Mouse (Mus musculus): ENCODE measurements around the gene Brap.
"Not testable (repeated sequence)": the region's sequence is repeated elsewhere in the genome, so short reads cannot be mapped to it uniquely, and the experiment has no call there.

The Brap gene

DNA sequence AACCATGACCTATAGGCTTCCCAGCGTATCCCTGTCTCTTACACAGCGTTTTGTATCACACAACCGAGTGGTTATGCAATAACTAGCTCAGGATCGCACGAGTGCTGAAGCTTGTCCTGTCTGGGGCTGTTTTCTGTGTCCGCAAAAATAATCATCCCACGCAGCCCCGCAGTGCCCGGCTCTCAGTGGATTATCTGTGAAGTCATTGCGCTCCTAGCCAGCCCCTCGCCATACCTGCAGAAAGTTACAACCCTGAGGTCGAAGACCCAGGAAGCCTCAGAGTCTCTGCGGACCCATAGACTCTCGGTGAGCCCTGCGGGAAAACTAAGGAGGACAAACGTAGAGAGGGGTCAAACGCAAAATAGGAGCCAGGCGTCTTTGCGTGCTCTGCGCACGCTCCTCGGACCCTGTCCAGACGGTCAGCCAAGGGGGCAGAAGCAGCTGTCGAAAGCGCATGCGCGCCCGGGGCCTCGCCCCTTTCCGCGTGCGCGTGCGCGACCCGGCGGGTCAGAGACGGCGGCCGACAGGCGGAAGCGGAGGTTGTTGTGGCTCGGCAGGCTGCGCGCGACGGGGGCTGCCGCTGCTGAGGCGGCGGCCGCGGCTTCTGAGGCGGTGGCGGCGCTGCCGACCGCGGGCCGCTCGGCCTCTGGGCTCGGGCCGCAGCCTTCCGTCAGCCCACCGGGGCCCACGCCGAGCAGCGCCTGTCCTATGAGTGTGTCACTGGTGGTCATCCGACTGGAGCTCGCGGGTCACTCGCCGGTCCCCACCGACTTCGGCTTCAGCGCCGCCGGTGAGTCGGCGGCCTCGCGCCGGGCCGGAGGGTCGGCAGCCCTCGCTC lies at the start of gene Brap, which contains the start of gene Acad10:
Gene Brap (plus strand): TSS at position 505 of the 838 bp plus-strand sequence.
Gene Acad10 (minus strand): TSS at position 456 of the 838 bp plus-strand sequence.
- DNase-seq (ENCODE audit: low read depth in 1 of 2, low spot score in 2 of 2), result peak; percentile 81 to 87

DNA sequence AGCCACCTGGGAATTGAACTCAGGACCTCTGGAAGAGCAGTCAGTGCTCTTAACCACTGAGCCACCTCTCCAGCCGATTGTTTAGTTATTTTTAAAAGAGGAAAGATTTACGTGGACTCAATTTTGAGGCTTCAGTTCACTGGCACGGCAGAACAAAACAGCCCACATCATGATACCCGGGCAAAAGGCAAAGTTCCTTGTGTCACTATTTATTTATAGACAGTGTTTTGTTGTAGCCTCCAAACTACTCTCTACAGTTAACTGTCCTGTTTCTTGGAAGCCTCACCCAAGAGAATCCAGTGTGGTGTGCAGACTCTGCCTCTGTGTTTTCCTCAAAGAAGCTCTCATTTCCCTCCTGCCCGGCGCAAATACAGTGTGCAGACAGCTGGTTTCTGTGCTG lies 48.3 kb upstream of the Brap start:
- DNase-seq (ENCODE audit: low read depth in 1 of 2, low spot score in 2 of 2), result no peak

DNA sequence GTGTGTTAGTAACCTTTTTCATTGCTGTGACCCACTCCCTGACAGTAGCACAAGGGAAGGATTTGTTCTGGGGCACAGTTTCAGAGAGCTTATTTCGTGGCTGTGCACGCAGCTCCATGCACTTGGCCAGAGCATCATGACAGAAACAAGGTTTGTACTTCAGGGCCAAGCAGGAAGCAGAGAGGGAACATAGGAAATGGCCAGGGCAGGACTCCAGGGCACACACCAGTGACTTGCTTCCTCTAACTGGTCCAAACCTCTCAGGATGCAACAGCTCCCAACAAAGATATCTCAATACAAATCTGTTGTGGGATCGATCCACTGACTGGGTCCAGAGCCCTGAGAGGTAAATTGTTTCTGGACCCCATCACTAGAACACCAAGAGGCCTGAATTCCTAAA lies 45.4 kb upstream of the Brap start:
- DNase-seq (ENCODE audit: low read depth in 1 of 2, low spot score in 2 of 2), result not testable (repeated sequence)

DNA sequence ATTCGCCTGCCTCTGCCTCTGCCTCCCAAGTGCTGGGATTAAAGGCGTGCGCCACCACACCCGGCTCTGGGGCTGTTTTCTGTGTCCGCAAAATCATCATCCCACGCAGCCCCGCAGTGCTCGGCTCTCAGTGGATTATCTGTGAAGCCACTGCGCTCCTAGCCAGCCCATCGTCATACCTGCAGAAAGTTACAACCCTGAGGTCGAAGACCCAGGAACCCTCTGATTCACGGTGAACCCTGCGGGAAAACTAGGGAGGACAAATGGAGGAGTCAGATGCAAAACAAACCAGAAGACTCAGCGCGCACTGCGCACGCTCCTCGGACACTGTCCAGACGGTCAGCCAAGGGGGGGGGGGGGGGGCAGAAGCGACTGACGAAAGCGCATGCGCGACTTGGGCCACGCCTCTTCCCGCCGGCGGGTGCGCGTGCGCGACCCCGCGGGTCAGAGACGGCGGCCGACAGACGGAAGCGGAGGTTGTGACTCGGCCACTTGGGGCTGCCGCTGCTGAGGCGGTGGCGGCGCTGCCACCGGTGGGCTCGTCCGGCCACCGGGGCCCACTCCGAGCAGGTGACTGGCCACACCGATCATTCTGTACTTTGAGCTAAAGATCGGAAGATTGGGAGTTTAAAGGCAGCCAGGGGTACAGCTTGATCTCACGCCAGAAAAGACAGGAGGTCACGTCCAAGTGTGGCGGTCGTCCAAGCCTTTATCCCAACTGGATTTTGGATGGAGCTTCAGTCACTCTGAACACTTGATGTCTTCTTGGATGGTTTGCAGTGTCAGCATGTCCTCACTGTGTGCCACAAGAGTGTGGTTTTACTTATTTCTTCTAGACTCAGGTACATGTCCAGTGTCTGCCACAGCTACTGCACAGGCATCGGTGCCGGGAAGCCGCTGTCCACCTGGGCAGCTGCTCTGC lies 41.5 kb upstream of the Brap start, which contains the start of gene Acad12:
Gene Acad12 (minus strand): TSS at position 347 of the 922 bp plus-strand sequence.
- peak in 1 of 2 experiments; percentile 58 for DNase-seq (ENCODE audit: low read depth in 1 of 2, low spot score in 2 of 2)

DNA sequence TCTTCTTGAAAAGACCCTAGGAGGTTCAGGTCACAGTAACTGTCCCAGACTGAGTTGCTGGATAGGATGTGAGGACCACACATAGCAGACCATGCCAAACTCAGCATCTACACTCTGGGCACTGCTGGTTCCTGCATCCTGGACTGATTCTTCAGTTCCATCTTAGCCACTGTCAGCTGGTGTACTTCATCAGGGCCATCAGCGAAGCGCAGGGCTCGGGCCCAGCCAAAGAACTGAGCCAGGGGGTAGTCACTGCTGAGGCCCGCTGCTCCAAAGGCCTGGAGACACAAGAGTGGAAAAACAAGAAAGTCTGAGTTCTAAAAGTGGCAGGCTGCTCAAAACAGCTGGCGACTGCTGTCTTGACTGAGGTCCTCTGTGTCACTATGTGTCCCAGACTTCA lies 39.3 kb upstream of the Brap start:
- no peak for DNase-seq (ENCODE audit: low read depth in 1 of 2, low spot score in 2 of 2)

DNA sequence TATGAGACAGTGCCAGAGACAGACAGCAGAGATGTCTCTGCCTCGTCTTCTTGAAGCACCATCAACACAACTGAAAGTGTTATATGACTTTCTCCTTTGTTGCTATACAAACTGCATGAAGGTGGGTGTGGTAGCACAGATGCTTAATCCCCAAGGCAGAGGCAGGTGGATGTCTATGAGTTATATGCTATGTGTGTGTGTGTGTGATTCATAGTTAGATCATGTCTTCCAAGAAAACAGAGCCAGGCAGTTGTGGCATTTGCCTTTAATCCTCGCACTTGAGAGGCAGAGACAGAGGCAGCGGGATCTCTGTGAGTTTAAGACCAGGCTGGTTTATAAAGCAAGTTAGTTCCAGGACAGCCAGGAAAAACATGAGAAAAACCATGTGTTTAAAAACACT lies 37.1 kb upstream of the Brap start:
- no peak for DNase-seq (ENCODE audit: low read depth in 1 of 2, low spot score in 2 of 2)

DNA sequence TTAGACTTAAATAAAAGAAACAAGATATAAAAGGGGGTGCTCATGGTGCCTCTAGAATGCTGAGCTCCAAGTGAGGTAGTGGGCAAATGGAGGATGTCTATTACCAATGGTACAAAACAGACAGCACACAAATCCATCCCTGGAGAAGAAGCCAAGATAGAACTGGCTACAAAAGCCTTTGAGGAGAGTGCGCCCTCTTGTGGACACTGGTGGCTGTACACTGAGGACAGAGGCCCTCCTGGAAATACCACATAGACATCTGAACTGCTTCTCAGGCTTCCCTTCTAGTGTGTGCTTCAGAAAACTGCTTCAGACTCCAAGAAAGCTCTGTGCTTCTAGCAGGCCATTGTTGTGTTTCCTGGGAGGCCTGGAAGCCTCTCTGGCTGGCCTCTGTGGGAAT lies 32.5 kb upstream of the Brap start:
- DNase-seq (ENCODE audit: low read depth in 1 of 2, low spot score in 2 of 2), result peak; percentile 12 to 49

DNA sequence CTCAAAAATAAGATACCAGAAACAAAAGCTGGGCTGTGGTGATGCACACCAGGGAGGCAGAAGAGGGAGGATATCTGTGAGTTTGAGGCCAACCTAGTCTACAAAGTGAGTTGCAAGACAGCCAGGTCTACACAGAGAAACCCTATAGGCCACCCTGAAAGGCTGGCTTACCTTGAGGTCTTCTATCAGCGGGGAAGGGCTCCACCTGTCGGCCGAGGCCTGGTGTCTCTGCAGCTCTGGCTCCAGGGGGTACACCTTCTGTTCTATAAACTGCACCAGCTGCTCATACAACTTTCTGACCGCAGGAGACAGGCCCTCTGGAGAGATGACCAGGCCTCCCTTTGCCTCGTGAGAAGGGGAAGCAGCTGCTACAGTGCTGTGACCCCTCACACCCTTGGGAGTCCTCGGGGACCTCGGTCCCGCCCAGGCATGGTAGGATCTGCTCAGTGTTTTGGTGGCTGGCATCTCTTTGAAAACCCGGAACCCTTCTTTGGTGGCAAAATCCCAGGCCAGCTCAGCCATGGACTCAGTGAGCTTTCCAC lies 29.2 kb upstream of the Brap start:
- not testable (repeated sequence) for DNase-seq (ENCODE audit: low read depth in 1 of 2, low spot score in 2 of 2)

DNA sequence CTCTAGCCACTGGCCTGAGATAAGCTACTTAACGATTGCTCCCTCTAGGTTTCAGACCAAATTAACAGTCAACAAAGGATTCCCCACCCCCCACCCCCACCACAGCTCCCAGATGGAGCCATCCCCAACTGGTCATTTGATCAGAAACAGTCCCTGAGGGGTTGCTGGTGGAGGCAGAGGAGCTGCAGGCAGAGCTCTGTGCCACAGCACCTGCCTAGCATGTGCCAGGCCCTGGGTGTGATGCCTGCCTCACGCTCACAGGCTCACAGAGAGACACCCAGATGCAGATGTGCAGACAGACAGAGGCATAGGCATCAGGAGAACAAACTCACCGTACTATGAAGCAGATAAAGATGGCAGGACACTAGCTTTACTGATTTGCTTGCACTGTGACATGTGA lies 27.6 kb upstream of the Brap start:
- no peak for DNase-seq (ENCODE audit: low read depth in 1 of 2, low spot score in 2 of 2)

DNA sequence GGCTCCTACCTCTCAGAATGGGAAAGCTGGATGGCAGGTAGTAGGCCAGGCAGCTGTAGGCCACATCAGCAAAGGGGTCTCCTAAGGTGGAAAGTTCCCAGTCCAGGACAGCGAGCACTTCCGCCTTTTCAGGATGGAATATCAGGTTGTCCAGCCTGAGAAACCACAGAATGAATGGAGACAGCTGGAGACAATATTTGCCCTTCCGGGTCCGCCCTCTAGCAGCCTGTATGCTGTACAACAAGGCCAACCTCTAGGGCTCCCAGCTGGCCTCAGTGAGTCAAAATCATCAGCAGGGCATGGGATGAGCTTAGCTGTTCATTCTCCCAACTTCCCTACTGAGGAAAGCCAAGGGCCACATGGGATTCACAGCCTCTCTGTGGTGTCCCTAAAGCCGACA lies 25.7 kb upstream of the Brap start:
- no peak for DNase-seq (ENCODE audit: low read depth in 1 of 2, low spot score in 2 of 2)

DNA sequence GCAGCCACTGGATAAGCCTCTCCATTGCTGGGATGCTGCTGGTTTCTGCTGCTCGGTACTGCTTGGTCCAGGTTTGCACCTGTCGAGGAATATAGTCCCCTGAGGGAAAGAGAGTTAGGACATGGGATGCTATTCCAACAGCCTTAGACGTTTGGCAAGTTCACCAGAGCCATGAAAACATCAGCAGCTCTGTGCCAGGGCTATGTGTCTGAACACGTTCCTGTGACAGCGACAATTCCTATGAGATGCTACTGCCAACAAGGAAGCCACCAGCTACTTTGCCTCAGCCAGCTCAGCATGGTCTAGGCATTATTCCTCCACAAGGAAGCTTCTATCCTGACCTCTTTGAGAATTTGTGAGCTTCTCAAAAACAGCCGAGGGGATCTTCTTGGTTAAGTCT lies 23.1 kb upstream of the Brap start:
- no peak for DNase-seq (ENCODE audit: low read depth in 1 of 2, low spot score in 2 of 2)

DNA sequence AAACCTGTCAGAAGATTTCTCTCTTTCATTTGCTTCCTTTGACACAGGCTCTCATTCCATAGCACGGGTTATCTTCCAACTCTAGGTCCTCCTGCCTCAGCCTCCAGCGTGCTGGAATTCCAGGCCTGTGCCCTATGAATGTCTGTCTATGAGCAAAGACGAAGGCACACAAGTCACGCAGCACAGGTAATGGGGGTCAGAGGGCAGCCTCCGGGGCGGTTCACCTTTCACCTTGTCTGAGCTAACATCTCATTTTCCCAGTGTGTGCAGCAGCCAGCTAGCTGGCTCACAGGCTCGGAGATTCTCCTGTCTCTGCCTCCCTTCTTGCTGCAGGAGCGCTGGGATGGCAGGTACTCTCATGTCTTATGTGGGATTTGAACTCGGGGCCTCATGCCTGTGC lies 20.8 kb upstream of the Brap start:
- no peak for DNase-seq (ENCODE audit: low read depth in 1 of 2, low spot score in 2 of 2)

DNA sequence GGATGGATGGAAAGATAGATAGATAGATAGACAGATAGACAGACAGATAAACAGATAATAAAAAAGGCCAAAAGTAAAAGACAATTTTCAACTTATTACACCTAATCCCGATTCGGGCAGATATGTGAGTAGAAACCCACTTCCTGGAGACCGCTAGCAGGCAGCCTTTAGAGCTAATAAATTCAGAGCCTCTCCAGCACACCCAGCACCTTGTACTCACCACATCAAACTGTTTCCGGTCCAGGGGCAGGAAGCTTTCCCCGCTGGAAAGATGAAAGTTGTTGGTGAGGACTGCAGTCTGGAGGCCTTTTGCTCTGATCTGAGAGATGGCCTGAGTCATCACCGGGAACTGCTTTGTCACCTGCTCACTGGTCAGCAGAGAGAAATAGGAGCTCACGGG lies 11.2 kb upstream of the Brap start:
- DNase-seq (ENCODE audit: low read depth in 1 of 2, low spot score in 2 of 2), result no peak

DNA sequence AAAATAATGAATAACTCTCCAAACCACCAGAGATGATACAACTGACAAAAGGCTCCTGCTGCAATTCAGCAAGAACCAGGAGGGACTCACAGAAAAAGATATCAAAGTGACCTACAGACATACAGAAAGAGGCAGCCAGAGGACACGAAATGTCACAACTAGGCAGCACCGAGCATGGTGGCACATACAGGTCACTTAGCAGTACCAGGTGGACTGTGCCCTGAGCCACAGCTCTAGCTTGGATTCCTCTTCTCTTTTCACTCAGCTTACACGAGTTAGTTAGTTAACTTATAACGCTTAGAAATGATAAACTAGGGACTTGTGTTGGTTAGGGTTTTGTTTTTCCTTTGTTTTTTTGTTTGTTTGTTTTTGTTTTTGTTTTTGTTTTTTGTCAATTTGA lies 5.8 kb upstream of the Brap start:
- DNase-seq (ENCODE audit: low read depth in 1 of 2, low spot score in 2 of 2), result no peak

DNA sequence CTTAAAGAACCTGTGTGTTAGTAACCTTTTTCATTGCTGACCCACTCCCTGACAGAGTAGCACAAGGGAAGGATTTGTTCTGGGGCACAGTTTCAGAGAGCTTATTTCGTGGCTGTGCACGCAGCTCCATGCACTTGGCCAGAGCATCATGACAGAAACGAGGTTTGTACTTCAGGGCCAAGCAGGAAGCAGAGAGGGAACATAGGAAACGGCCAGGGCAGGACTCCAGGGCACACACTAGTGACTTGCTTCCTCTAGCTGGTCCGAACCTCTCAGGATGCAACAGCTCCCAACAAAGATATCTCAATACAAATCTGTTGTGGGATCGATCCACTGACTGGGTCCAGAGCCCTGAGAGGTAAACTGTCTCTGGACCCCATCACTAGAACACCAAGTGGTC lies 3.5 kb upstream of the Brap start:
- not testable (repeated sequence) for DNase-seq (ENCODE audit: low read depth in 1 of 2, low spot score in 2 of 2)

DNA sequence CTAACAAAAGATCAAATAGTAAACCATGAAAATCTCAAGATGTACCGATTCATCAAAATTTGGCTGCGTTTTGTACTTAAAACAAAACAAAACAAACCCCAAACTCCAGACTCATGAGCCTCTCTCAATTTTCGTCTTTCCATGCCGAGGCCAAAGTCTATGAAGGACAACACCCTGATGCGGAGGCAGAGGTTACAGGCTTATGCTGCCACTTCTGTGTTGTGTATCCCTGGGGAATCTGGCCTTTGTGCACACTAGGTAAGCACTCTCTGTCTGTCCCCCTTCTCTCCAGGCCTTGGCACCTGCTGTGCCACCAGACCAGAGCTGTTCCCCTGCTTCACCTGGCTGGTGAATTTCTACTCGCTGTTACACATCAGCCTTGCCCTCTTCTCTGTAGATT lies 2.7 kb upstream of the Brap start:
- not testable (repeated sequence) for DNase-seq (ENCODE audit: low read depth in 1 of 2, low spot score in 2 of 2)

DNA sequence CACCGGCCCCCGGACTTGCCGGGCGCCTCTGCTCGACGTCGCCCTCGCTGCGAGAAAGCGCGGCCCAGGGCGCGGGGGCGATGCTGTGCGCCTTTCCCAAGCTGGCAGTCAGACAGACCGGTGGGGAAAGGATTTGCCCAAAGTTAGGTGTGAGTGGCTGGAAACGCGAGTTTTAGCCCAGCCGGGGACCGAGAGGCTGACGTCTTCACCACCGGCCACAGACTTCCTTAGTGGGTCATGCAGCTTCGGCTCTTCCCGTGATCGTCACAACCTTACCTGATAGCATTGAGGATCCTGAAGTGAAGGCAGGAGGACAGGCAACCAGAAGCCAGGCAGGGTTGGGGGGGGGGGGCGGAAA lies 513 bp downstream of the Brap start:
- no peak for DNase-seq (ENCODE audit: low read depth in 1 of 2, low spot score in 2 of 2)

DNA sequence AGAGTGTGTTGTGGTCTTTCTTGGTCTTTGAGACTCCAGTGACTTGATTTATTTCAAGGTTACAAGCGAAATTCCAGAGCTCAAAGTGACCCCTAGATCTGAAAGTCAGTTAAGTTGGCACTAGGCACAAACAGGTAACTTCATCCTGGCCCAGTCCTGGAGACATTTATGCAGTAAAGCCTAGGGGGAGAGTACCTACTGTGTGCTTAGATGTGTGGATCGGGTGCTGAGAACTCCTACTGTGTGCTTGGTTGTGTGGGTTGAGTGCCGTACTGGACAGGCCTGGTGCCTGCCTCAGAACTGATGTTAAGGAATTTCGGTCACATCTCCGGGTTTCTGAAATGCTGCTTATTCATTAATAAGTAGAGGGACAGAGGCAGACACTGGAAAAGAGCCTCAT lies 1.1 kb downstream of the Brap start:
- DNase-seq (ENCODE audit: low read depth in 1 of 2, low spot score in 2 of 2), result no peak

DNA sequence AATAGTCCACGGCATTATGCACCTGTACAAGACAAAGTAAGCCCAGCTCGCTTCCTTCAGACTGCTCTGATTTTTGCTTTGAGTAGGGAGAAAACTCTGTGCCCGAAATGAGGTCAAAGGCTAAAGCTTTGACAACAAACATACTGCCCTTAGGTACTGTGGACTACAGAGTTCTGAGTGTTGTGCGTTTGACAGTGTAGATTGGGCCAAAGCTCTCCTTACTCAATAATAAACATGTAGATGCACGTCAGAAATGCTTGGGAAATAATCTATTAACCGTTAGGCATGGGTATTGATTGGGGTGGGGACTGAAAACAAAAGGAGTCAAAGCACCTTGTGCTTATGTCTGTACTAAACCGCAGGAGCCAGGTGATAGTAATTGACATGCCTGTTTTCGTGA lies 3.1 kb downstream of the Brap start:
- DNase-seq (ENCODE audit: low read depth in 1 of 2, low spot score in 2 of 2), result no peak

DNA sequence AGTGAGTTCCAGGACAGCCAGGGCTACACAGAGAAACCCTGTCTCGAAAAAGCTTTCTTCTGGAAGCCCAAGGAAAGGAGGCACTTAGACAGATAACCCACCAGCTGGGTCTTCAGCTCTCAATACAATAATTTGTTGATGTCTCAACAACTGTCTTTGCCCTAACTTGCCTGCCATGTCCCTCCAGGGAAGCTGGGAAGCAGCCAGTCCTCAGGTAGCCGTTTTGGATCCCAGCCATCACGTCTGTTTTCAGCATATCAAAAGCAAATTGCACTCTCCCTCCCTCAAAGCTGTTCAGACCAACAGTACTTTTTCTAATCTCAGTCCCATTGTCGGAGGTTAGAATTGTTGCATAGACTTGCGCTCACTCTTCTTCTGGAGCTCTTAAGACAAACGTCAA lies 3.7 kb downstream of the Brap start:
- no peak for DNase-seq (ENCODE audit: low read depth in 1 of 2, low spot score in 2 of 2)

DNA sequence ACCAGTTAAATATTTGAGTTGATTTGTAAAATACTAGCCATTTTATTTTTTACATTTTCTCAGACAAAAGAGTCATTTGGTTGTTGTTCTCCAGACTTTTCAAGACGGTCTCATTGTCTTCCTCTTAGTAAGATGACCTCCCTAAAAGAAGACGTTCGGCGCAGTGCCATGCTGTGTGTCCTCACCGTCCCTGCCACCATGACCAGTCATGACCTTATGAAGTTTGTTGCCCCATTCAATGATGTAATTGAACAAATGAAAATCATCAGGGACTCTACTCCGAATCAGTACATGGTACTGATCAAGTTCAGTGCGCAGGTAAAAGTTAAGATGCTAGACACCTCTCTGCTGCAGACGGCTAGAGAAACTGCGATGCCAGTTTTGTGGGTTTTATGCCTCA lies 4.6 kb downstream of the Brap start:
- no peak for DNase-seq (ENCODE audit: low read depth in 1 of 2, low spot score in 2 of 2)

DNA sequence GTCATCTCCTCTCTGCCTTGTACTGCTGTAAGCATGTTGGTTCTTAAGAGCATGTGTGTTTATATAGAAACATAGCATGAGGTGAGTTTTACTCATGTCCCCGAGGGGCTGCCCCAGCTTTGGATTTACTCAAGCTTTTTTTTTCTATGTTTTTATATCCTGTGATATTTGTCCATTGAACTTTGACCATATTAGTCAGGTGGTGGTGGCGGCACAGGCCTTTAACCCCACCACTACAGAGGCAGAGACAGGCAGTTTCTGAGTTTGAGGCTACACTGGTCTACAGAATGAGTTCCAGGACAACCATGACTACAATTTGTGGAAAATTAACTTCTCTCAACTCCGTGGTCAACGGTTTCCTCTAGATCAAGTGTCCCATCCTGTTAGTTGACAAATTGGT lies 6.7 kb downstream of the Brap start:
- DNase-seq (ENCODE audit: low read depth in 1 of 2, low spot score in 2 of 2), result no peak
